Mouse (Mus musculus) urinary bladder, adult 2 months (tissue): Measurements from ENCODE around the gene Gm20388. TPM values are rescaled to one million over a fixed set of nuclear protein-coding genes. Genes with fewer than 3 reads are reported as not detected.
A peak's percentile ranks its signal among the peaks of the same experiment; 100 is the strongest.

Source experiments
- DNase-seq: peaks from one replicate; pipeline ENCODE4 v3.0.0; 2022; ENCODE audit warnings: low spot score
- polyA plus RNA-seq: library from polyadenylated mRNA; depleted of rRNA; stranded (reverse); fragments of >200 nt; gene quantifications from 2 replicates; pipeline ENCODE4 v1.2.3, GENCODE M21; 2012

Gm20388 gene
- polyA plus RNA-seq, 1 experiment = 50.2 TPM

DNA sequence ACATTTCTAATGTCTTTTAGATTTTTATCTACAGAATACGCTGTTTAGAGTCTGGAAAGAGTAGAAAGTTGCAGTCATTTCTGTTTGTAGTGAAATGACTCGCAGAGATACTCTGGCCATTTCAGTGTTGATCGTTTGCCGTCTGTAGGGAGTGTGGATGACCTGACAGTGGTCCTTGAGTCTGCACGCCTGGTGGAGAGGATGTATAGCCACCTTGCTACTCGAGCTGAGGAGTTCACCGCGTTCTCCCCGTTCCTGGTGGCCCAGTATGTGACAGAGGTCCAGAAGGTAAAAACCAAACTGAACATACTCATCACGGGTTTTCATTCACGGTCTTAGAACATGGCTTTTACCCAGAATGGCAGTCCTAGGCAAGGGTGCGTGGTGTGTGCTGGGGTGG, 4134.3 kb downstream of the Gm20388 start:
- no peak for DNase-seq

DNA sequence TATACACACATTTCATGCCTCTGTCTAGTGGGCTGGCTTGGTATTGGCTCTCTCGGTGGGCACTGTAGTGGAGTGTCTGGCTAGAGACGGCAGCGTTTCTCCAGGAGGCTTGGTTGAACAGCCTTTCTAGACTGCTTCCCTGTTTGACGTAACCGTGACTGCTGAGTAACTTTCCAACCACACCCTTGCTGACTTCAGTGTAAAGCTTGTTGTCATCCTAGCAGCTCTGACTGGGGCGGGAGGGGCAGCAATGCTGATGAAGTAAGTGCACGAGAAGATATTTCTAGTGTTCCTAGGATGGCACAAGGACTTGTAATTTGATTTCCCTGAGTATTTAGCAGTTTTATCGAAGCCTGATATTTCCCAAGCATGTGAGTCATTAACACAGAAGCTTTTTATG, 4135.2 kb downstream of the Gm20388 start:
- DNase-seq = no peak

DNA sequence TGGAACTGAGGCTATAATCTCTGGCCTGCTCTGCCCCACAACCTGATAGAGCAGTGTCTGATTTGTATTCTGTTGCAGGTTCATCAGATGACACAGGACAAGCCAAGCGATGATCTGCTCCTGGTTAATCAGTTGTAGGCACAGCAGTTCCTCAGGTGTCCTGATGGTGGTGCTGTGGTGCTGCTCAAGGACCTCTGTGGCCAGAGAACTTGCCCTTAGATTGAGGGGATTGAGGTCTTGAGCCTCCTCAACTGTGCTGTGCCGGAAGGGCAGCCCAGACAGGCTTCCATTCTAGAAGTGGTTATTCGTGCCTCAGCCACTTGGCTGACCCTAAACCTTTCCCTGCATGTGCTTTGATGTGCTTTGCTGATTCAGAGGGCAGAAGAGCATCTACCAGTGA, 4141.5 kb downstream of the Gm20388 start:
- DNase-seq = peak; percentile 50

DNA sequence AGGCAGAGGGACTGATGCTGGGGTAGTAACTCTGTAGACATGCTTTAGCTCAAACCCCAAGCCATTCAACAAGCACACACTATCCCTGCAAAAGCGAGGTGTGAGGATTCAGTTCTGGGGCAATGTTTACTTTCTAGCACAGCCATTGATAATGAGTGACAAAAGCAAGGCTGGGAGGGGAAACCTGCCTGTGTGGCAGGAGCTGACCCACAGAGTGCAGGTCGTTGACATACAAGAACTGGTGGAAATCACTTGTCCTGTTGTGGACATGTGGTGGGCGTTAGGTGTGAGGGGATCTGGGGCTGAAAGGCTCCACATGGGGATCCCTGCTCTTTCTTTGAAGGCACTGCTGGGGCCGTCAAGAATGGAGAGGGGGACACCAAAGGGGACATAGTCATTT, 4141.9 kb downstream of the Gm20388 start:
- no peak for DNase-seq

DNA sequence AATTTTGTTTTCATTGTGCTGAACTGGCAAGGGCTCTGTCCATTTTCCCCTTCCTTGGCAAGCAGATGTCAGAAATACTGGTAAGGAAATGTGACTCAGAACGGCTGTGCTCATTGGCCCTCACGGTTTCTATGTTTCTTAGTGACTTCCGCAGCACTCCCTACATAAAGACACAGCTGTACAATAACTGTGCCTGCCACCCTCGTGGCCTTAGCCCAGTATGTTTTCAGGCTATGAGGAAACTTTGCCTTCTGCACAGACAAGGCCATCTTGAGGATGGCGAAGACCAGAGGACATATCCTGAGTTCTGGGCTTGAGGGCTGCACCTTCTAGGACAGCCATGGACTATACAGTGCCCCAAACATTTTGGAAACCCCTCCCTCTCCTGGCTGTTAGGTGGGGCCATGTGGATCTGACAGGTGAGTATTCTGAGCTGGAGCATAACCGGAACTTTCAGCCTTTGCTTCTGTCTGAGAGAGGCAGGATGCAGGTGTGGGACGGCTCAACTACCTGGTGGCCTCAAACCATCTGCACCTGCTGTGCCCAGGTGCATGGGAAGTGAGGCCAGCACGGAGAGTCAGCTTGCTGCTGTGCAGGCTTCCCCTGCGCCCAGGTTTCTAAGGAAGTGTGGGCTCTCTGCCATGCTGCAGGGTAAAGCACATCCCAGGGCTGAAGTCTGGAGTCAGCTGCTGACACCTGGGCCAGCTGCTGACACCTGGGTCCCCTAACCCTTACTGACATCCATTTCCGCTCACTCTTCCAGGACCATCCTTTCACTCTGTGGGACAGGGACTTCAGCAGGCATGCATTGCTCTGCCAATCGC, 4146.4 kb downstream of the Gm20388 start:
- no peak for DNase-seq

DNA sequence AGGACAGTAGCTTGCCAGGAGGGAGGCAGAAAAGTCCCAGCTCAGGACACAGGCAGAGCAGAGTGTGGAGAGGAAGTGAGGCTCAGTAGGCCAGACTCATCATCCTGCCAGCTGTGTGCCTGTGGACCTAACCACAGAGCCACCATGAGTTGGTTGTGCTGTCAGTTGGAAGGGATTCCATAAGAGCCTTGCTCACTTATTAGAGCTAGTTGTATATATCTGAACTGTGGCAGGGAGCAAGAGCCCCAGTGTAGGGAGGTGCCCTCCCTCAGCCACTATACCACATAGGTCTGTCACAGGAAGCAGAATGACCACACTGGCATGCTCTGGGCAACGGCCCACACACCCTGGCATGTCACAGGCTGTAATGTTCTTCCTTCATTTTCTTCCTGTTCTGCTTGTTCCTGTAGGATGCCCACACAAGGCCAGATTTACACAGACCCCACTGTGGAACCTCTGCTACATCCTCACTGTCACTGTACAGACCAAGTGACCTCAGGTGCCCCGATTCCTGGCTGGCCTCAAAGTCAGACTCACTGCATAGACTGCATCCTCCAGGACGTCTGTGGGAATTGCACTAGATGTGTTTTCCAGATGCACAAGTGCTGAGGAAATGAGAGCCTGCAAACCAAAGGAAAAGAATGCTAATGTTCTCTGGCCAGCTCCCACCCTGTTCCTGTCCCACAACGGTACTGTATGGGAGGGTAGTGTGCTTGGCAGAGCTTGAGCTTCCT, 4155.9 kb downstream of the Gm20388 start:
- DNase-seq = no peak

DNA sequence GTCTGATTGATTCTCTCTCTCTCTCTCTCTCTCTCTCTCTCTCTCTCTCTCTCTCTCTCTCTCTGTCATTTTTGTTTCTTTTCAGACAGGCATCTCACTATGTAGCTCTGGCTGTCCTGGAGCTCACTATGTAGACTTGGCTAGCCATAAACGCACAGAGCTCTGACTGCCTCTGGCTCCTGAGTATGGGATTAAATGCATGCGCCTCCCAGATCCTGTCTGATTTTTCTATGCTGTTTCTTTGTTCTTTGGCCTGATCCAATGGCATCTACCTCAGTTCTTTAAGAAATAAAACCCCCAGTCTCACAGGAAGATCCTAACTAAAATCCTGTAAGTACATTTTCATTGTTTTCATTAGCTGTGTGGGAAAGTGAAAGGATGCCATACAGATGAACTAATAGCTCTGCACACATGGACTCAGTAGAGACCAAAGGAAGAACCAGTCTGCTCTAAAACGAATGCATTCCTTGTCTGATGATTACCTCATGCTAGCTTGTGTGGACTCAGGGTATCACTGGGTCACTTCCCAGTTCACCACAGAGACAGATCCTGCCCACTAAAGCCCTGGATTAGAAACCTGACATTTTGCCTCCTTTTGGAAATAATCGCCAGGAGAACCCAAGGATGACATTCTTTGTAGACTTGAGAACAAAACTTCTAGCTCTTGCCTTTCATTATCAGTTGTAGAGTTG, 4156.6 kb downstream of the Gm20388 start:
- no peak for DNase-seq

DNA sequence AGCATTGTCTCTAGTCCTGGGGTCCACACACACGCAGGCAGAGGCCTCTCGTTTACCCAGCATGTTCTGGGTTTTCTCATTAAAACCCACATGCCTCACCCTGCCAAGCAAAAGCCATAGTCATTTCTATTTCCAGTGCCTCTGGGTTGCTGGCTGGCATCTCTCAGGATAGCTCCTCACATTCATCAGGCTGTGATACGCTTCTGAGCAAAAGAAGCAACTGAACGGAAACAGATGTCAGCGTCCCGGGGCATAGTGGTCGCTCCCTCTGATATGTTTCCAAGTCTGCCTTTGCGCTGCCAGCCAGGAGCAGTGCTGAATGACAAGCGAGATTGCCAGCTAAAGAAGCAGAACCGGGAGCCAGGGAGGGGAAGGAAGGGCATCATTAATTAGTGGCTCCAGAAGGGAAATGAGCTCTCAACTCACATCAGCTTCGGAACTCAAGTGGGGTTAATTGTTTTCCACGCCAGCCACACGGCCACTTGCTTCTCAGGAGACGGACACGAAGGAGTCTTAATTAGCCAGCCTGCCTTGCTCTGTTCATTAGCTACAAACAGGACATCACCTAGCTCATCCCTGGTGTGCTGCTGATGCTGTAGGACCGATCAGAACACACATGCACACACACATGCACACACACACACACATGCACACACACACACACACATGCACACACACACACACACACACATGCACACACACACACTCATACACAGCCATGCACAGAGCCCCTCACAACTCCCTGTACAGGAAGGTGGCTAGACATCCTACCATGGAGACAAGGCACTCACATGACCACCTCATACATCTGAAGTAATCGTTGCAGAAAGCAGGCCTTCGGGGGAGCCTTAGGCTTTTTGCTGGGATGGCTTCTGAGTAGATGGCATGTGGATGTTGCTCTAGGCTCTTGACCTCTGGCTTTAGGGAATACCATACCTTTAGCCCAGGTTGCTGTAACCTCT, 4160.0 kb downstream of the Gm20388 start:
- DNase-seq = no peak

DNA sequence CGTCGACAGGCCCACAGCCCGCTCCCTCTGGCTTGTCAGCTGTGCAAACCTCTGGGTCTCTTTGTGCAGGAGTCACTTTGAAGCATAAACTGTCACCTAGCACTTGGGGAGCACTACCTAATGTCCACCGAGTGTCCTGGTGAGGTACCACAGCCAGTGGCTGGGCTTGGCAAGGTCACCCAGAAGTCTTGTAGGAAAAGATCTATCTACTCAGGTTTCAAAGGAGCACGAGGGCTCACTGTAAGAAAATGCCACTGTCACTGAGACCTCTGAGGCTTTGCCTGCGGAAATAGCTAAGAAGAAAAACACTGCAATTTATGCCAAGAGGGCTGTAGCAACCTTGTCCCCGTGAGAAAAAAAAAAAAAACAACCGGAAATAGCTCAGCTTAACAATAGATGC, 4165.3 kb downstream of the Gm20388 start:
- no peak for DNase-seq

DNA sequence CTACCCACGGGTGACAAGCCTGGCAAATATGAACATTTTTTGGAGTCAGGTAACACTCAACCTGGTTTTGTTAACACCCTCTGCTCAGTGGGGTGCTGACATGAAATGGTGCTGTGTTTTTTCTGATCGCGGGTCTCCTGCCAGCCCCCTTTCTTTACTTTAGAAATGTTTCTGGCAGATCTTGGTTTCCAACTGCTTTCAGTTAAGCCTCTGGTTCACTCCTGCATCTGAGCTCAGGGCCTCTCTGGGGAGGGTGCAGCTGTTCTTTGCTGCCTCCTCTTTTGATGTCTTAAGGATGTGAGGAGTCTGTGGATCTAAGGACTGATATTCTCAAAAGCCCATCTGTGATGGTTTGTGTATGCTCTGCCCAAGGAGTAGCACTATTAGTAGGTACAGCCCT, 4165.8 kb downstream of the Gm20388 start:
- DNase-seq = no peak

DNA sequence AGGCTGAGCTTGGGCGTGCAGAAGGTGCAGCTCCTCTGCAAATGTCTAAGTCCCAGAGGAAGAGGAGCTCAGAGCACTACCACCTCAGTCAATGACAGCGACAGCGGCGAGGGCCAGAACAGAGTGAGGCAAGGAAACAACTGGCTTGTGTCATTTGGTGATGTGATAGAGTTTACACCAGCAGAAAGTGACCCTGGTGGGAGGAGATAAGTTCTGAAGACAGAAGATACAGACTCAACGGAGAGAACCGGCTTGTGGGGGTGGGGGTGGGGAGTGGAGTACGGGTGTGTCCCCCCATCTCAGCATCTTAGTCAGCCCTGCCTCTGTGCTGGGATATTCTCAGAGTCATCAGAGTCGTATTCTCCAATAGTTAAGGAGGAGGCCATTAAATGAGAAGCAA, 4166.7 kb downstream of the Gm20388 start:
- DNase-seq = no peak

DNA sequence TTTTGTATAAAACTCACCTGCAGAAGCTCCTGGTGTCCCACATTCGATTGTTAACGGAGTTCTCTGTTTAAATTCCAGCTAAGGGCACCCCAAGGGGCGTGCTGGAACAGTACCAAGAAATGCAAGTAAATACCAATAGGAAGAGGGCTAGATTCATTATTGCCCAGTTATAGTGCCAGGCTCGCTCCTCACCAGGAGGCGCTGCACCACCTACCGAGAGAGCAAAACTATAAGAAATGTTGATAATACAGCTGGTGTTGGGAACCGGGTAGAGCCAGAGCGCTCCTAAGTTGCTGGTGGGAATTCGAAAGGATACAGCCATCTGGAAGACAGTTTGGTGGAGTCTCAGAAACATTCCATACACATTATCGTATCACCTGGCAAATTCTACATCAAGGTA, 4167.4 kb downstream of the Gm20388 start:
- no peak for DNase-seq

DNA sequence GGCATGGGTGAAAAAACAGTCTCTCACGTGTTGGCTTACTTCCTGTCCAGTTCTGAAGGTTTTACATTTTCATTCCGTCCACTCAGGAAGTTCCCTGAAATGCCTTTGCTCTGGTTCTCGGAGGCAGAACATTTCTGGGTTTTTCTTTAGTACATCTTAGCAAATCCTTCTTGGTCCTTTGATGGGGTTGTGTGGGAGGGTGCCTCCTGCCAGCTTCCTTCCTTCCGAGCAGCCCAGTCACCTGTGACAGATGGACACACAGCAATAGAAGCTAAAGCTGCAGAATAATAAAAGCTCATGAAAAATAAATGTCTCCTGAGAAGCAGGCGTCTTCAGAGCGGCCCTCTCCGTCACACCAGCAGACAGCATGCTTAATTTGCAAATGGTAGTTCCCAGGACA, 4168.3 kb downstream of the Gm20388 start:
- DNase-seq = no peak

DNA sequence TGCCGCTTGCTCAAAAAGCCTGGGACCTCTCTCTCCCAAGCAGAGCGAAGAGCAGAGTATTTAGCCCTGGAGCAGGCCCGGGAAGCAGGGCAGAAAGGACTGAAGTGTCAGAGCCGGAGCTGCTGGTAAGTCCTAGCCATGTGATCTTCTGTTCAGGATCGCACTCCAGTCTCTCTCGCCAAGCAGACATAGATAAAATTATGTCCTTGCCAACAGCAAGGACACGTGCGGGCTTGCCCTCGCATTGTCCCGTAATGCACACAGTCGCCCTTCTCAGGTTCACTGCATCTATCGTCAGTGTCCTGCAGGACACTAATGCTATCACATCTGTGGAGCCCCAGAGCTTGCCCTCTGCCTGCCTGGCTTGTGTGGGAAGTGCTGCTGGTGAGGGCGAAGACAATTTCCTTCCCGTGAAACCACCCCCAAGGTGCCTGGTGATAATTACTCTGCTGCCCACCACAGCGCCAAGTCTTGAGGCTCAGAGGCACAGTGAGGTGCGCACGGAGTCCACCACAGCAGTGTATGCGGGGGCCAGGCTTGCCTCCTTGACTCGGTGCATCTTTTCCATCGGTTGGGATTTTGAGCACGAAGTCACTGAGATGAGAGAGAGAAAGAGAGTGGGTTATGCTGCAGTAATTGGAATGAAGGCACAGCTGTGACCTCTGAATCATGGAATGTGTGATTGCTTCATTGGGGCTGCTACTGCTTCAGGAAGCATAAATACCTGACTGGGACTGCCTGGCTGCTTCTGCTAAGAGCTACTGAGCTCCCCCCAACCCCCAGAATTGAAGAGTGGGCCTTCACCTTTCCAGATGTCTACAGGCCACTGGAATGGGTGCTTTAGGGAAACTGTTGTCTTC, 4170.1 kb downstream of the Gm20388 start:
- DNase-seq = no peak

DNA sequence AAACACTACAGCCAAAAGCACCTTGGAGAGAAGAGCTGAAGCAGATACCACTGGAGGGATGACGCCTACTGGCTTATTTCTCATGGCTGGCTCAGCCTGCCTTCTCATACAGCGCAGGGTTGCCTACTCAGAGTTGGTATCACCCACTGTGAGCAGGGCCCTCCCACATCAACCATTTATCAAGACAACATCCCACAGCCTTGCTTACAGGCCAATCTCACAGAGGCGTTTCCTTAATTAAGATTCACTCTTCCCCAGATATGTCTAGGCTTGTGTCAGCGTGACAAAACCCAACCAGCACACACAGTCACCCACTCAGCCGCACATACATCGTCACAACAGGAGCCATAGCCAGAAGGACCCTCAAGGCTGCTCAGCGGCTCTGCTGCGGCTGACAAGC, 4172.0 kb downstream of the Gm20388 start:
- DNase-seq = no peak

DNA sequence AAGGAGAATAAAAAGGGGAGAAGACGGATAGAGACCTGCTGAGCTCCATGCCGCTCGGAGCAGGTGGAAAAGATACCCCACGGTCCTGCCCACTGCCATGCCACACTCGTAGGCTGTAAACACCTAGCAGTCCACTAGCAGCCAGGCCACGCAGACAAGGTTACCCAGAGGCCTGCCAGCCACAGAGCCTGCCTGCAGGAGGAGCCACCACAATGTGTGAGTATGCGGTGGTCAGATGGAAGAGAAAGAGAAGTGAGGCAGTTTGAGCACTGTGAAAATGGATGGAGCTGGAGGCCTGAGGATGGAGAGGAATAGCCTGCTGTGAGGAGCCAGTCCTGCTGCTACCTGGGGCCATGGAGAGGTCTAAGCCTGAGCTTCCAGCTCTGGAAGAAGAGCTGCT, 4173.0 kb downstream of the Gm20388 start:
- no peak for DNase-seq

DNA sequence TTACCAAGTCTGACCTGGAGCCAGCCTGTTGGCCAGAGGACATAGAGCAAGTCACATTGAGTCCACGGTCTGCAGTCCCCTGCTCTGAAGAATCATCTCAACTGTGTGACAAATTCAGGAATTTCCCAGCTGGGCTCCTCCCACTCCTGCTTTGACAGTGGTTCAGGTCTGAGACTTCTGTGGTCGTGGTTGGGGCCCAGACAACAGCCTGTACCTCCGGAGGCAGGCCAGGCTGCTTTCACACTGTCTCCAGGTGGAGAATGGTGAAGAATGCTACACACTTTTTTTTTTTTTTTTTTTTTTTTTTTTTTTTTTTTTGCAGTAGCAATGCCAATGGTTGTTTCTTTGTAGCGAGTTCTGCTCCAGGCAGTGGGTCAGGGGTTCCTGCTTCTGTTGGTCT, 4175.0 kb downstream of the Gm20388 start:
- DNase-seq = no peak

DNA sequence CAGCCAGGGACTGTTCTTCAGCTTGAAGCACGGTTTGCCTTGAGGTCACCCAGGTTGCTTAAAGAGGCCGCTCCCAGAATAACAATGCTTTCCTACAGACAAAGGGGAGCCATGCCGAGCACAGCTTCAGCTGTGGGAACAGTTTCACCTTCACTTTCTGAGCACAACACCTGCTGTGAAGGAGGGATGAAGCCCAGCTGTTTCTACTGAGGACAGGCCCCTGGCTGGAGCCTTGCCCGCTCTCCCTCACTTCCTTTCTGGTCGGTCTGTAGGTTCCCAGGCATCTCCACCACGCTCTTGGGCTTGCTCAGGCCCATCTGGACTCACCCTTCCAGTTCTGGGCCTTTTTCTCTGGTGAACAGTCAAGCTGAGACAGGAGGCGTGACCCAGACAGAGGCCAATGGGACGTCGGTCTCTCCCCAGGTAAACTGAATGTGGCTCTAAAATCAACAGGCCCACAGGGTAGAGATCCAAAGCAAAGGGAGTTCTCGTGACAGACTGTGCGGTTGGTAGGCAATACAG, 4177.5 kb downstream of the Gm20388 start:
- peak; percentile 49 for DNase-seq

DNA sequence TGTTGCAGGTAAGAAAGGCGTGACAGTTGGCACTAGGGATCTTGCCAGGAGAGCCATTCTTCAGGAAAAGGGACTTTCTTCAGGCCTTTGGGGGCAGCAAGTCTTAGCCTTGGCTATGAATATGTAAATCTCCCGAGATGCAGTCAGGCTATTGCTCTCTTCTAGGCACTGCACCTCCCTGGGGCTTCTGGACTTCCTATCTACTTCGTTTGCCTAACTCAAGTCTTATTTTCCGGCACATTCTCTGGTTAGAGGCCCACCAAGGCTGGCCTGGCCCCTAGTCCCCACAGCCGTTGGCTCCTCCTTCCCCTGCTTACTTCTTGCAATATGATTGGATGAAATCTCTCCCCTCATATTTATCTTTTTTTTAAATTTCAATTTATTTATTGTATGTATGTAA, 4178.4 kb downstream of the Gm20388 start:
- DNase-seq = no peak

DNA sequence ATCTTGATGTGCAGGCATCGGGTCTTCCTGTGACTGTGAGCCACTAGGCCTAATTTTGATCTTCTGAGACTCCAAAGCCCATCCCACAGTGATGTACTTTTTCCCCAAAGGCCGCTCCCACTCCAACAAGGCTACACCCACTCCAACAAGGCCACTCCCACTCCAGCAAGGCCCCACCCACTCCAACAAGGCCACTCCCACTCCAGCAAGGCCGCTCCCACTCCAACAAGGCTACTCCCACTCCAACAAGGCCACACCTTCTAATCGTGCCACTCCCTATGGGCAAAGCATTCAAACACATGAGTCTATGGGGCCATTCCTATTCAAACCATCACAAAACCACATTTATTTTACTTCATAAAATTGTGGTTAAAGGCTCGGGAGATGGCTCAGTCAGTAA, 4179.8 kb downstream of the Gm20388 start:
- DNase-seq = no peak
